Mouse (Mus musculus) cerebellum, adult 2 months (tissue): ENCODE data around the gene Mylpf.

Experiments used
- CTCF ChIP-seq: fragments of 200-500 bp; IDR thresholded peaks from 2 replicates; pipeline ENCODE4 v1.5.1; 2011; ENCODE audit warnings: low read depth, mild to moderate bottlenecking, control low read depth, low read length, moderate library complexity, borderline replicate concordance; ENCODE audit not compliant: insufficient read depth
- POLR2A ChIP-seq: fragments of 200-500 bp; IDR thresholded peaks from 2 replicates; pipeline ENCODE4 v1.6.1; 2011; ENCODE audit warnings: low read length, control low read depth, borderline replicate concordance; ENCODE audit not compliant: insufficient read depth

- TF ChIP-seq POLR2A (no peak), CTCF (no peak)
Measured at GRCm38 (mm10) chr7:127244658-127245510, 36.2 kb downstream of the Mylpf start.
